Mouse (Mus musculus): ENCODE measurements around the gene Nudt14. TPM values are rescaled to one million over a fixed set of nuclear protein-coding genes. Genes with fewer than 3 reads are reported as not detected.

Gene Nudt14
- total and polyA plus RNA-seq, 3 experiments, result 6.2 to 22.2 (median 13.3) TPM

DNA sequence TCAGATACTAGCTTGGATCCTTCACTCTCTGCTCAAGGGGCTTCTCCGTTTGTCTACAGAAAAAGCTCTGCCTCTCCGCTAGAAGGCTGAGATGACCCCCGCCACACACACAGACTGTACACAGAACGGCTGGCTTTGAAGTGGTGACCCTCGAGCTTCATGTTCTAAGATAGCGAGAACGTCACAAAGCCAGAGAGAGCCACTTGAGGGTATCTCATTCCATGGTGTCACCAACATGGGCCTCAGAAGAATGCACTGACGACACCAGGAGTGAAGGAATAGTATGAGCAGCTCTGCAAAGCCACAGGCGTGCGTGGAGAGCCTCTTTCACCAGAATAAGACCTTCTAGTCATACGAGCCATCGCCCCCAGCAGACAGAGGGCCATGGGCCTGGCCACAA is 20.4 kb downstream of the Nudt14 start:
- Histone ChIP-seq H3K36me3 (replicated peaks) (no peaks in the 10 kb centered on the region), H3K27me3 (ENCODE audit: insufficient read depth, low read length) (peaks cover 21% of the 10 kb centered on the region; the same call in 1 of the 2 replicates), H3K4me3 (ENCODE audit: low read depth, low read length) (no peak overlapping the region), H3K9me3 (replicated peaks) (no peaks in the 10 kb centered on the region), H3K4me1 (ENCODE audit: insufficient read depth, low read depth, low read length) (no peaks in the 10 kb centered on the region; the same call in 1 of the 2 replicates)
- DNase-seq (ENCODE audit: low spot score) (no peak), ATAC-seq (ENCODE audit: extremely low read depth, insufficient number of reproducible peaks, low FRiP score, poor library complexity, severe bottlenecking) (no peak)
- TF ChIP-seq POLR2AphosphoS5 (IDR thresholded peaks at IDR 0.05; ENCODE audit: insufficient replicate concordance, low read depth, low read length) (no peak), CTCF (IDR thresholded peaks at IDR 0.05; ENCODE audit: low read depth, low read length) (no peak), GATA2 (IDR thresholded peaks at IDR 0.05; ENCODE audit: borderline replicate concordance, low read depth, low read length) (no peak), TAL1 (conservative IDR thresholded peaks at IDR 0.05; ENCODE audit: low read depth, low read length) (no peak), GATA1 (IDR thresholded peaks at IDR 0.05; ENCODE audit: borderline replicate concordance, low read length) (no peak)

DNA sequence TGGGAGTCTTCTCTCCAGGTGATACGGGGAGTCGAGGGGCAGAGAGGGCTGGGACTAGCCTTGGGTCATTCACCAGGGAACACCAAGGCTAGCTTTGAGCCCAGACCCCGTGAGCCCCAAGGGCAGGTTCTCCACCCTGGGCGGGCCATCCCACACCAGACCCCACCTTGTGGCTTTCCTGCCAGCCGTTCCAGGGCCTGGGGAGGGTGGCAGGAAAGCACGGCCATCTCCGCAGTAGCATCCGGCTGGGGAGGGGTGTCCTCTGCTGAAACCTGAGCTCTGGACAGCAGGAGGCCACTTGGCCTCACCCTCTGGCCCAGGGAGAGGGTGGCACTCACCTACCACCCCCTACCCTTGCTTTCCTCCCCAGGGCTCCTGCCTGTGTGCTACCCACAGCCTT is 24.0 kb downstream of the Nudt14 start:
- TF ChIP-seq GATA2 (IDR thresholded peaks at IDR 0.05; ENCODE audit: borderline replicate concordance, low read depth, low read length), result no peak
- TF ChIP-seq GATA1 (IDR thresholded peaks at IDR 0.05; ENCODE audit: borderline replicate concordance, low read length), result no peak
- TF ChIP-seq TAL1 (conservative IDR thresholded peaks at IDR 0.05; ENCODE audit: low read depth, low read length), result no peak
- no peak for TF ChIP-seq CTCF (IDR thresholded peaks at IDR 0.05; ENCODE audit: low read depth, low read length)
- TF ChIP-seq POLR2AphosphoS5 (IDR thresholded peaks at IDR 0.05; ENCODE audit: insufficient replicate concordance, low read depth, low read length), result no peak
- Histone ChIP-seq H3K27me3 (ENCODE audit: insufficient read depth, low read length) (peaks cover 14% of the 10 kb centered on the region; the same call in 1 of the 2 replicates), H3K9me3 (replicated peaks) (no peaks in the 10 kb centered on the region), H3K4me1 (ENCODE audit: insufficient read depth, low read depth, low read length) (no peaks in the 10 kb centered on the region; the same call in 1 of the 2 replicates), H3K36me3 (replicated peaks) (no peaks in the 10 kb centered on the region), H3K4me3 (ENCODE audit: low read depth, low read length) (no peak overlapping the region)
- ATAC-seq (ENCODE audit: extremely low read depth, insufficient number of reproducible peaks, low FRiP score, poor library complexity, severe bottlenecking) (no peak), DNase-seq (ENCODE audit: low spot score) (no peak)

DNA sequence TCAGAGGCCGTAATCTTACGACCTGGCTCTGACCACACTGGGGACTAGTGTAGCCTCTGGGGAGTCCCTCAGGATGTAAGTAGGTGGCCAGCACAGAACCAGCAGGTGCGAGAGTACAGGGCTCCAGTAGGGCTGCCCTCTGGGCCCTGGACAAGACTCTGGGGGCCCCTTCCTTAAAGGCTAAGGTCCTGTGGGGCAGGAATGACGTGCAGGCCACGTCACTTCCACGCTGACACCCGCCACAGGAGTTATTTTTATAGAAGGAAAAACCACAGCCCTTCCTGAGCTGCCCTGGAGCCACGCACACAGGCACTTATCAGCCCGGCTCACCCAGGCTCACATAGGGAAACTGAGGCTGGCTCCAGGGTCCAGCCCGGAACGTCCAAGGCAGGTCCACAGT is 24.4 kb downstream of the Nudt14 start:
- DNase-seq (ENCODE audit: low spot score), result no peak
- ATAC-seq (ENCODE audit: extremely low read depth, insufficient number of reproducible peaks, low FRiP score, poor library complexity, severe bottlenecking), result no peak
- Histone ChIP-seq H3K4me3 (ENCODE audit: low read depth, low read length) (no peak overlapping the region), H3K9me3 (replicated peaks) (no peaks in the 10 kb centered on the region), H3K36me3 (replicated peaks) (no peaks in the 10 kb centered on the region), H3K27me3 (ENCODE audit: insufficient read depth, low read length) (peaks cover 11% of the 10 kb centered on the region; the same call in 1 of the 2 replicates), H3K4me1 (ENCODE audit: insufficient read depth, low read depth, low read length) (no peaks in the 10 kb centered on the region; the same call in 1 of the 2 replicates)
- TF ChIP-seq GATA1 (IDR thresholded peaks at IDR 0.05; ENCODE audit: borderline replicate concordance, low read length), result no peak

DNA sequence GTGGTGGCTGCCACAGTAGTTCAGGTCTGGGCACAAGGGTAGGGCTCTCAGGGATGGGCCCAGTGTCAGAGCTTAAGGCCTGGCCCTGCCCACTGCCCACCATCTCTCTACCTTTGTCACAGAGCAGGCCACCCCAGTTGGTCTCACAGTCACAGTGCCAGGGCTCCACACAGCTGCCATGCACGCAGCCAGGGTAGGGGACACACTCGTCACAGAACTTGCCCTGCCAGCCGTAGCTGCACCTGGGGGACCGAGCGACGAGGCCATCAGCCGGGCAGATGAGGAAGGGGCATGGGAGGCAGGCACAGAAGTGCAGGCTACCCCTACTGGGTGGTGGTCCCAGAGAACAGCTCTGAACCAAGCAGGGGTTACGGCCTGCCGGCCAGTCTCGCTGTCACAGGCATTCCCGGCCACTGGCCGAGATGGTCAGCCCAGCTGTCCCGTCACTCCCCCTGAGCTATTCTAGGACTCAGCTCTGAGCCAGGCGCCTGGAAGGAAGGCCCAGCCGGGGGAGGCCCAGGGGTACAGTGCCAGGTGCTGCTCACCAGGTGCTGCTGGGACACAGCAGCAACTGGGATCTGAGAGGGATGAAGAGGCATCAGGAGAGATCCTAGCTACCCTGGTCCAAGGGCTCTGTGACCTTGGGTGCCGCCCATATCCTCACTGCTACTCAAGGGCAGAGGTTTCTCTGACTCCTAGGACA is 25.1 kb downstream of the Nudt14 start:
- Histone ChIP-seq H3K36me3 (replicated peaks) (no peaks in the 10 kb centered on the region), H3K9me3 (replicated peaks) (no peaks in the 10 kb centered on the region), H3K27me3 (ENCODE audit: insufficient read depth, low read length) (peaks cover 12% of the 10 kb centered on the region; the same call in 1 of the 2 replicates), H3K4me1 (ENCODE audit: insufficient read depth, low read depth, low read length) (no peaks in the 10 kb centered on the region; the same call in 1 of the 2 replicates), H3K4me3 (ENCODE audit: low read depth, low read length) (no peak overlapping the region)
- TF ChIP-seq TAL1 (conservative IDR thresholded peaks at IDR 0.05; ENCODE audit: low read depth, low read length), result no peak
- TF ChIP-seq GATA2 (IDR thresholded peaks at IDR 0.05; ENCODE audit: borderline replicate concordance, low read depth, low read length), result 0 out of 2 replicates have a peak, but pooled peaks have one; percentile 18
- ATAC-seq (ENCODE audit: extremely low read depth, insufficient number of reproducible peaks, low FRiP score, poor library complexity, severe bottlenecking), result no peak
- DNase-seq (ENCODE audit: low spot score), result no peak

DNA sequence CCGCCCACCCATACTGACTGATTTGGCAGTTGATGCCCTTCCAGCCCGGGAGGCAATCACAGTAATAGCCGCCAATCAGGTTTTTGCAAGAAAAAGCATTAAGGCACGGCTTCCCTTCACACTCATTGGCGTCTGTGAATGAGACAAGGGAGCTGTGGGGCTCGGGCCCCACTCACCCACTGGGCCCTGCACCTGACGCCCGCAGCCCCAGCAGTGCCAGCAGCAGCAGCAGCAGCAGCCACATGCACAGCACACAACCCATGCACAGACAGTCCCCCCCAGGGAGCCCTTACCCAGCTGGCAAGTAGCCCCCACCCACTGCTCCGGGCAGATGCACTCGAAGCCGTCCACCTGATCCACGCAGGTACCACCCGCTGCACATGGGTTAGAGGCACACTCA is 26.3 kb downstream of the Nudt14 start:
- H3K27me3 ChIP-seq (ENCODE audit: insufficient read depth, low read length), result peaks cover 12% of the 10 kb centered on the region; the same call in 1 of the 2 replicates
- no peak overlapping the region for H3K4me3 ChIP-seq (ENCODE audit: low read depth, low read length)
- no peak for TF ChIP-seq CTCF (IDR thresholded peaks at IDR 0.05; ENCODE audit: low read depth, low read length)
- TF ChIP-seq GATA1 (IDR thresholded peaks at IDR 0.05; ENCODE audit: borderline replicate concordance, low read length), result no peak
- TF ChIP-seq POLR2AphosphoS5 (IDR thresholded peaks at IDR 0.05; ENCODE audit: insufficient replicate concordance, low read depth, low read length), result no peak
- TF ChIP-seq TAL1 (conservative IDR thresholded peaks at IDR 0.05; ENCODE audit: low read depth, low read length), result no peak
- no peak for TF ChIP-seq GATA2 (IDR thresholded peaks at IDR 0.05; ENCODE audit: borderline replicate concordance, low read depth, low read length)
- H3K36me3 ChIP-seq (replicated peaks), result no peaks in the 10 kb centered on the region
- DNase-seq (ENCODE audit: low spot score), result no peak
- no peaks in the 10 kb centered on the region; the same call in 1 of the 2 replicates for H3K4me1 ChIP-seq (ENCODE audit: insufficient read depth, low read depth, low read length)
- no peak for ATAC-seq (ENCODE audit: extremely low read depth, insufficient number of reproducible peaks, low FRiP score, poor library complexity, severe bottlenecking)
- no peaks in the 10 kb centered on the region for H3K9me3 ChIP-seq (replicated peaks)

DNA sequence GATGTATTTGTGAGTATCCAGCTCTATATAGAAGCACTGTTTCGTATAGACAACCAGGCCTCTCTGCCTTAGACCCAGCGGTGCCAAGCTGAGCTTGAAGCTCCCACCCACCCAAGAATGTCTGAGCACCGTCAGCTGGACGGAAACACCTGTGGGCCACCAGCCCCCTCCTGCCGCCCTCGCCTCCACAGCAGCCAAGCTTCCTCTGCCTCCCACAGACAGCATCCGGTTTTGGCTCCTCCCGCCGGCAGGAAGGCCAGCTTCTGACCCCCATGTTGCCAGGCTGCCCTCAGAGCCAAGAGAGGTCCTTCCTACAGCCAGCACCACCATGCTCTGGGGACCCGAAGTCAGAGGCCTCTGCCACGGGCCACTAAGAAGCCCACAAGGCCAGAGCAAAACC is 27.4 kb downstream of the Nudt14 start:
- ATAC-seq (ENCODE audit: extremely low read depth, insufficient number of reproducible peaks, low FRiP score, poor library complexity, severe bottlenecking) (no peak), DNase-seq (ENCODE audit: low spot score) (no peak)
- TF ChIP-seq GATA1 (IDR thresholded peaks at IDR 0.05; ENCODE audit: borderline replicate concordance, low read length) (no peak), POLR2AphosphoS5 (IDR thresholded peaks at IDR 0.05; ENCODE audit: insufficient replicate concordance, low read depth, low read length) (no peak), TAL1 (conservative IDR thresholded peaks at IDR 0.05; ENCODE audit: low read depth, low read length) (no peak), CTCF (IDR thresholded peaks at IDR 0.05; ENCODE audit: low read depth, low read length) (no peak), GATA2 (IDR thresholded peaks at IDR 0.05; ENCODE audit: borderline replicate concordance, low read depth, low read length) (no peak)
- no peaks in the 10 kb centered on the region for H3K9me3 ChIP-seq (replicated peaks)
- H3K4me3 ChIP-seq (ENCODE audit: low read depth, low read length), result no peak overlapping the region
- H3K36me3 ChIP-seq (replicated peaks), result no peaks in the 10 kb centered on the region
- no peaks in the 10 kb centered on the region; the same call in 1 of the 2 replicates for H3K4me1 ChIP-seq (ENCODE audit: insufficient read depth, low read depth, low read length)
- H3K27me3 ChIP-seq (ENCODE audit: insufficient read depth, low read length), result peaks cover 12% of the 10 kb centered on the region; the same call in 1 of the 2 replicates

Measured in G1E (cell line).